Mouse (Mus musculus): Measurements from ENCODE around the gene Cnbd2. TPM values are rescaled to one million over a fixed set of nuclear protein-coding genes. Genes with fewer than 3 reads are reported as not detected.

Cnbd2 gene
- polyA plus RNA-seq, 1 experiment from 2014 or later, result 1.9 TPM

- Histone ChIP-seq H3K27ac (replicated peaks) (no peak overlapping the region), H3K4me3 (replicated peaks) (no peak overlapping the region), H3K4me1 (replicated peaks) (no peaks in the 10 kb centered on the region), H3K9ac (no peak overlapping the region), H3K9me3 (replicated peaks) (no peaks in the 10 kb centered on the region), H3K36me3 (replicated peaks) (no peaks in the 10 kb centered on the region), H3K4me2 (no peak overlapping the region), H3K27me3 (no peaks in the 10 kb centered on the region)
- no peak for ATAC-seq (ENCODE audit: insufficient read depth)
- WGBS (ENCODE audit: insufficient replicate concordance), result 52% methylated on average over 12 of the region's 12 CpGs
Measured at GRCm38 (mm10) chr2:156344775-156345532, 32.9 kb downstream of the Cnbd2 start.

- H3K4me3 ChIP-seq (replicated peaks), result no peak overlapping the region
- H3K4me1 ChIP-seq (replicated peaks), result no peaks in the 10 kb centered on the region
- no peaks in the 10 kb centered on the region for H3K9me3 ChIP-seq (replicated peaks)
- no peaks in the 10 kb centered on the region for H3K27me3 ChIP-seq
- 56% methylated on average over 4 of the region's 4 CpGs for WGBS (ENCODE audit: insufficient replicate concordance)
- H3K9ac ChIP-seq, result no peak overlapping the region
- ATAC-seq (ENCODE audit: insufficient read depth), result no peak
- no peaks in the 10 kb centered on the region for H3K36me3 ChIP-seq (replicated peaks)
- no peak overlapping the region for H3K4me2 ChIP-seq
- no peak overlapping the region for H3K27ac ChIP-seq (replicated peaks)
Measured at GRCm38 (mm10) chr2:156348812-156349211, 36.7 kb downstream of the Cnbd2 start.

GRCm38 (mm10) chr2:156349286-156349848 is 37.3 kb downstream of the Cnbd2 start:
- Histone ChIP-seq H3K9ac (no peak overlapping the region), H3K27me3 (no peaks in the 10 kb centered on the region), H3K27ac (replicated peaks) (no peak overlapping the region), H3K4me2 (no peak overlapping the region), H3K4me1 (replicated peaks) (no peaks in the 10 kb centered on the region), H3K36me3 (replicated peaks) (no peaks in the 10 kb centered on the region), H3K4me3 (replicated peaks) (no peak overlapping the region), H3K9me3 (replicated peaks) (no peaks in the 10 kb centered on the region)
- no peak for ATAC-seq (ENCODE audit: insufficient read depth)
- 69% methylated on average over 4 of the region's 4 CpGs for WGBS (ENCODE audit: insufficient replicate concordance)

- Histone ChIP-seq H3K4me2 (no peak overlapping the region), H3K27me3 (no peaks in the 10 kb centered on the region), H3K27ac (replicated peaks) (no peak overlapping the region), H3K4me1 (replicated peaks) (no peaks in the 10 kb centered on the region), H3K36me3 (replicated peaks) (no peaks in the 10 kb centered on the region), H3K9me3 (replicated peaks) (no peaks in the 10 kb centered on the region), H3K4me3 (replicated peaks) (no peak overlapping the region), H3K9ac (no peak overlapping the region)
- 71% methylated on average over 7 of the region's 7 CpGs for WGBS (ENCODE audit: insufficient replicate concordance)
- no peak for ATAC-seq (ENCODE audit: insufficient read depth)
Measured at GRCm38 (mm10) chr2:156351243-156351642, 39.1 kb downstream of the Cnbd2 start.

- no peak overlapping the region for H3K27ac ChIP-seq (replicated peaks)
- no peaks in the 10 kb centered on the region for H3K9me3 ChIP-seq (replicated peaks)
- H3K9ac ChIP-seq, result no peak overlapping the region
- H3K27me3 ChIP-seq, result no peaks in the 10 kb centered on the region
- no peaks in the 10 kb centered on the region for H3K36me3 ChIP-seq (replicated peaks)
- H3K4me2 ChIP-seq, result no peak overlapping the region
- no peak overlapping the region for H3K4me3 ChIP-seq (replicated peaks)
- no peak for ATAC-seq (ENCODE audit: insufficient read depth)
- H3K4me1 ChIP-seq (replicated peaks), result no peaks in the 10 kb centered on the region
- 64% methylated on average over 8 of the region's 8 CpGs for WGBS (ENCODE audit: insufficient replicate concordance)
Measured at GRCm38 (mm10) chr2:156352413-156353165, 40.5 kb downstream of the Cnbd2 start.

GRCm38 (mm10) chr2:156353265-156353692 is 41.2 kb downstream of the Cnbd2 start:
- H3K27me3 ChIP-seq, result no peaks in the 10 kb centered on the region
- H3K4me2 ChIP-seq, result no peak overlapping the region
- no peak overlapping the region for H3K4me3 ChIP-seq (replicated peaks)
- H3K9ac ChIP-seq, result no peak overlapping the region
- no peak overlapping the region for H3K27ac ChIP-seq (replicated peaks)
- no peaks in the 10 kb centered on the region for H3K4me1 ChIP-seq (replicated peaks)
- 42% methylated on average over 7 of the region's 7 CpGs for WGBS (ENCODE audit: insufficient replicate concordance)
- no peaks in the 10 kb centered on the region for H3K9me3 ChIP-seq (replicated peaks)
- no peak for ATAC-seq (ENCODE audit: insufficient read depth)
- no peaks in the 10 kb centered on the region for H3K36me3 ChIP-seq (replicated peaks)

- no peaks in the 10 kb centered on the region for H3K4me1 ChIP-seq (replicated peaks)
- no peaks in the 10 kb centered on the region for H3K9me3 ChIP-seq (replicated peaks)
- no peaks in the 10 kb centered on the region for H3K27me3 ChIP-seq
- H3K4me3 ChIP-seq (replicated peaks), result no peak overlapping the region
- 67% methylated on average over 7 of the region's 7 CpGs for WGBS (ENCODE audit: insufficient replicate concordance)
- H3K27ac ChIP-seq (replicated peaks), result no peak overlapping the region
- no peak overlapping the region for H3K9ac ChIP-seq
- ATAC-seq (ENCODE audit: insufficient read depth), result no peak
- H3K36me3 ChIP-seq (replicated peaks), result no peaks in the 10 kb centered on the region
- no peak overlapping the region for H3K4me2 ChIP-seq
Measured at GRCm38 (mm10) chr2:156356031-156356430, 43.9 kb downstream of the Cnbd2 start.

- 56% methylated on average over 3 of the region's 3 CpGs for WGBS (ENCODE audit: insufficient replicate concordance)
- H3K9me3 ChIP-seq (replicated peaks), result no peaks in the 10 kb centered on the region
- H3K4me2 ChIP-seq, result no peak overlapping the region
- no peaks in the 10 kb centered on the region for H3K36me3 ChIP-seq (replicated peaks)
- H3K27me3 ChIP-seq, result peaks cover 4% of the 10 kb centered on the region; the same call in 1 of the 2 replicates
- H3K9ac ChIP-seq, result no peak overlapping the region
- H3K27ac ChIP-seq (replicated peaks), result no peak overlapping the region
- H3K4me3 ChIP-seq (replicated peaks), result no peak overlapping the region
- ATAC-seq (ENCODE audit: insufficient read depth), result no peak
- H3K4me1 ChIP-seq (replicated peaks), result no peaks in the 10 kb centered on the region
Measured at GRCm38 (mm10) chr2:156368465-156368864, 56.4 kb downstream of the Cnbd2 start.

- no peaks in the 10 kb centered on the region for H3K4me1 ChIP-seq (replicated peaks)
- no peak overlapping the region for H3K27ac ChIP-seq (replicated peaks)
- WGBS (ENCODE audit: insufficient replicate concordance), result 64% methylated on average over 7 of the region's 7 CpGs
- ATAC-seq (ENCODE audit: insufficient read depth), result no peak
- no peaks in the 10 kb centered on the region for H3K27me3 ChIP-seq
- no peak overlapping the region for H3K4me2 ChIP-seq
- no peak overlapping the region for H3K9ac ChIP-seq
- H3K36me3 ChIP-seq (replicated peaks), result no peaks in the 10 kb centered on the region
- no peaks in the 10 kb centered on the region for H3K9me3 ChIP-seq (replicated peaks)
- no peak overlapping the region for H3K4me3 ChIP-seq (replicated peaks)
Measured at GRCm38 (mm10) chr2:156370896-156371295, 58.8 kb downstream of the Cnbd2 start.

- H3K4me2 ChIP-seq, result no peak overlapping the region
- ATAC-seq (ENCODE audit: insufficient read depth), result no peak
Measured at GRCm38 (mm10) chr2:156376956-156377355, 64.9 kb downstream of the Cnbd2 start.

GRCm38 (mm10) chr2:156379929-156380328 is 67.8 kb downstream of the Cnbd2 start:
- WGBS (ENCODE audit: insufficient replicate concordance), result 74% methylated on average over 10 of the region's 10 CpGs
- no peaks in the 10 kb centered on the region for H3K4me1 ChIP-seq (replicated peaks)
- H3K9me3 ChIP-seq (replicated peaks), result no peaks in the 10 kb centered on the region
- no peak overlapping the region for H3K9ac ChIP-seq
- no peaks in the 10 kb centered on the region for H3K27me3 ChIP-seq
- H3K4me3 ChIP-seq (replicated peaks), result no peak overlapping the region
- H3K4me2 ChIP-seq, result no peak overlapping the region
- H3K36me3 ChIP-seq (replicated peaks), result no peaks in the 10 kb centered on the region
- ATAC-seq (ENCODE audit: insufficient read depth), result no peak
- H3K27ac ChIP-seq (replicated peaks), result no peak overlapping the region

More at GRCm38 (mm10) chr2:156376956-156377355, 64.9 kb downstream of the Cnbd2 start:
- no peaks in the 10 kb centered on the region for H3K36me3 ChIP-seq (replicated peaks)
- H3K27me3 ChIP-seq, result no peaks in the 10 kb centered on the region
- H3K27ac ChIP-seq (replicated peaks), result no peak overlapping the region
- no peaks in the 10 kb centered on the region for H3K4me1 ChIP-seq (replicated peaks)
- H3K9me3 ChIP-seq (replicated peaks), result no peaks in the 10 kb centered on the region
- no peak overlapping the region for H3K9ac ChIP-seq
- H3K4me3 ChIP-seq (replicated peaks), result no peak overlapping the region
- 66% methylated on average over 7 of the region's 7 CpGs for WGBS (ENCODE audit: insufficient replicate concordance)
